Mouse (Mus musculus): ENCODE measurements around the gene Samt1.
"Not testable (repeated sequence)": the region's sequence is repeated elsewhere in the genome, so short reads cannot be mapped to it uniquely, and the experiment has no call there.

The Samt1 gene

GRCm38 (mm10) chrX:154012540-154012939, at the start of gene Samt1:
Gene Samt1, minus strand, starts transcription at chrX:154012640.
- DNase-seq, result not testable (repeated sequence)

GRCm38 (mm10) chrX:154054939-154055338, 42.5 kb upstream of the Samt1 start, which contains the start of gene Gm10057:
Gene Gm10057, minus strand, starts transcription at chrX:154055039.
- DNase-seq, result not testable (repeated sequence)

- DNase-seq, result not testable (repeated sequence)
Measured at GRCm38 (mm10) chrX:154033727-154034126, 21.3 kb upstream of the Samt1 start, which contains the start of gene 4921511M17Rik. Gene 4921511M17Rik, minus strand, starts transcription at chrX:154033827.

- not testable (repeated sequence) for DNase-seq
Measured at GRCm38 (mm10) chrX:153976914-153977313, 35.5 kb downstream of the Samt1 start.

- not testable (repeated sequence) for DNase-seq
Measured at GRCm38 (mm10) chrX:153976467-153976866, 36.0 kb downstream of the Samt1 start.

GRCm38 (mm10) chrX:153974450-153974849, 38.0 kb downstream of the Samt1 start:
- DNase-seq, result no peak

- not testable (repeated sequence) for DNase-seq
Measured at GRCm38 (mm10) chrX:153952866-153953265, 59.6 kb downstream of the Samt1 start.

Measured in thymus, adult 18-20 months (tissue).